Mouse (Mus musculus): ENCODE measurements at regions not wholly inside any gene's neighbourhood (a gene's known extent, or its start where the extent isn't known, plus 50 kb on each side); places are given as distances from the start of the nearest gene placed in this dataset.

DNA sequence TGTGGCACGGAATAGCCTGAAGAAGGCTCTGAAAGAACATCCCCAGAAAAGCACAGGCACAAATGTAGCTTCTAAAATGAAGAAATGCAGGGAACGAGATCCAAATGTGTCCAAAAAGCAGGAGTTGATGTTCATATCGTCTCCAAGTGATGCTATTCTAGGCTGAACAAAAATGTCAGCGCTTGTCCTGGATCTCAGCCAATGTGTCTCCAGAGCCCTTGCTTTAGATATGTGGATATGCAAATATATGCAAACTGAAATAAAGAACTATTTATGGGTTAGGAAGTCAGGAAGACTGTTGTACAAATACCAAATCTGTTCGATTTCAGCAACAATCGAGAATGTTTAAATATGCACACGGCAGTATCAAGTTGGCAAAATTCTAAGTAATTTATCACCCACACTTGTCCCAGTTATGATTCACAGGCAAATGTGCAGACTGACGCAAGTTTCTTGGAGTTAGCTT, 320.4 kb downstream of the Synb start:
- no peak for ATAC-seq (ENCODE audit: low FRiP score, low read depth)
- Histone ChIP-seq H3K27ac (replicated peaks) (peak overlapping the region; percentile 31; the same call in 1 of the 2 replicates), H3K4me3 (no peak overlapping the region), H3K27me3 (no peaks in the 10 kb centered on the region), H3K4me1 (replicated peaks) (peaks cover 7% of the 10 kb centered on the region; the same call in 1 of the 2 replicates), H3K9me3 (no peaks in the 10 kb centered on the region), H3K36me3 (no peaks in the 10 kb centered on the region), H3K4me2 (no peak overlapping the region; the same call in 1 of the 2 replicates), H3K9ac (no peak overlapping the region)
- WGBS = 61% methylated on average over 8 of the region's 8 CpGs

- no peaks in the 10 kb centered on the region for H3K4me1 ChIP-seq (replicated peaks)
- 3% methylated on average over 1 of the region's 1 CpGs for WGBS
- H3K9me3 ChIP-seq = no peaks in the 10 kb centered on the region
- H3K36me3 ChIP-seq = no peaks in the 10 kb centered on the region
- no peaks in the 10 kb centered on the region for H3K27me3 ChIP-seq
- no peak for ATAC-seq (ENCODE audit: low FRiP score, low read depth)
- H3K4me3 ChIP-seq = no peak overlapping the region
- H3K9ac ChIP-seq = no peak overlapping the region
- H3K27ac ChIP-seq (replicated peaks) = no peak overlapping the region
- H3K4me2 ChIP-seq = no peak overlapping the region
Observed at GRCm38 (mm10) chr14:68966758-68967157, 327.3 kb downstream of the Synb start.

DNA sequence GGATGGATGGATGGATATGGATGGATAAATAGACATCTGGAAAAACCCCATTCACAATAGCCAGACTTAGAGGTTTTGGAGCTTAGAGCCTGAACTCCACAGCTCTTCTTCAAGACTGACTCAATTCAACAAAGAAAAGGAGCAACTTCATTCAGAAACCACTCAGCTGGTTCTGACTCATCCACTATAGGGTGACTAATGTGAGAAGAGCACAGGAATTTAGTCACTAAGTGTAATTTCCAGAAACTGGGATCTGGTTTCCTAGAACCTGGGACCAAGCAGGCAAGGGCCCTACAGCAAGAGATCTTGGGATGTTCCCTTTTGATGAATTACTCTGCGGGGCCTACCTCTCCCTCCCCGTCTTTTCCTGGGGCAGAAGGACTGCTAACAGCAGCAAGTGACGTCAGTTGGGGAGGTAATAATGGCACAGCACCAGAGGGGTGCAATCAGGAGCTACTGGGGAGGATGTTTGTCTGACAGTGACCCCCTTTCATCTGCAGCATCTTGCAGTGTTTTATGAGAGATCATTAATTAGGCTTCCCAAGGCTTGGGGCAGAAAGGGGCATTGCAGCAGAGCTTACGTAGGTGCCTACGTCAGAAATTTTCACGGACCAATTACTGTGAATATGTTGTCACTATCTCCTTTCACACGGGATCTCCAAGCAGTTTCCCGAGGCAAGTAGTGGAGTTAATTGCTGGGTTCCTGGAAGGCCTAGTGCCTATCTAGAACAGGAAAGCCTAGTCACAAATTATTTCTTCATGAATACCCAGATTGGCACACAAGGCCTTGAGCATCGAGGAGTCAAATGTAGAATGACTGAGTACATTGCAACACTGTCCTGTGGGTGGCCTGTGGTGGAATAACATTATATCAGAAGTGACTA, 339.3 kb downstream of the Synb start:
- Histone ChIP-seq H3K9ac (no peak overlapping the region), H3K36me3 (no peaks in the 10 kb centered on the region), H3K4me2 (no peak overlapping the region), H3K27ac (replicated peaks) (no peak overlapping the region), H3K9me3 (no peaks in the 10 kb centered on the region), H3K4me3 (no peak overlapping the region), H3K27me3 (no peaks in the 10 kb centered on the region), H3K4me1 (replicated peaks) (no peaks in the 10 kb centered on the region)
- ATAC-seq (ENCODE audit: low FRiP score, low read depth) = no peak
- WGBS = 65% methylated on average over 9 of the region's 9 CpGs

- H3K9ac ChIP-seq = no peak overlapping the region
- H3K36me3 ChIP-seq = no peaks in the 10 kb centered on the region
- H3K4me3 ChIP-seq = no peak overlapping the region
- no peaks in the 10 kb centered on the region for H3K9me3 ChIP-seq
- no peaks in the 10 kb centered on the region for H3K27me3 ChIP-seq
- H3K4me2 ChIP-seq = no peak overlapping the region
- no peaks in the 10 kb centered on the region for H3K4me1 ChIP-seq (replicated peaks)
- WGBS = 95% methylated on average over 3 of the region's 3 CpGs
- ATAC-seq (ENCODE audit: low FRiP score, low read depth) = no peak
- H3K27ac ChIP-seq (replicated peaks) = no peak overlapping the region
Observed at GRCm38 (mm10) chr14:68945906-68946305, 348.2 kb downstream of the Synb start.

DNA sequence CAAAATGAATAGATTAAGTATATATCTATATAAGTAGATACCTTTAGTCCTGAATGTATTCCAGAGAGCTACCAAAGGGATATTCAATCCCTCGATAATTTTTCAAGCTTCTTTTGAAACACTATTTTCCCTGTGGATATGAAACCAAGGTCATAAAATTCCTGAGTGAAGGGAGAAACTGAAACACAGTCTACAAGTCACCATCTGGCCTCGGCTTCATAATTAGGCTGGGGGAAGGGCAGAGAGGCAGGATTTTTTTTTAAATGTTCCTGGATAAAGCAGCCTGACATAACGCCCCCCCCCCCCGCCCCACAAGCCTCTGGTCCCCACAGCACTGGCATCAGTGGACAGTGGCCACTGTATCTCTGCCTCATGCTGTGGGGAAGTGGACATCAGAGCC, 348.7 kb downstream of the Synb start:
- H3K4me2 ChIP-seq = no peak overlapping the region
- no peaks in the 10 kb centered on the region for H3K36me3 ChIP-seq
- no peak overlapping the region for H3K27ac ChIP-seq (replicated peaks)
- ATAC-seq (ENCODE audit: low FRiP score, low read depth) = no peak
- H3K4me1 ChIP-seq (replicated peaks) = no peaks in the 10 kb centered on the region
- H3K4me3 ChIP-seq = no peak overlapping the region
- H3K9ac ChIP-seq = no peak overlapping the region
- WGBS = 58% methylated on average over 4 of the region's 4 CpGs
- no peaks in the 10 kb centered on the region for H3K9me3 ChIP-seq
- no peaks in the 10 kb centered on the region for H3K27me3 ChIP-seq

GRCm38 (mm10) chr14:68941759-68942158, 352.3 kb downstream of the Synb start:
- Histone ChIP-seq H3K4me2 (no peak overlapping the region), H3K27ac (replicated peaks) (no peak overlapping the region), H3K4me1 (replicated peaks) (no peaks in the 10 kb centered on the region), H3K9ac (no peak overlapping the region), H3K27me3 (no peaks in the 10 kb centered on the region), H3K4me3 (no peak overlapping the region), H3K9me3 (no peaks in the 10 kb centered on the region), H3K36me3 (no peaks in the 10 kb centered on the region)
- no peak for ATAC-seq (ENCODE audit: low FRiP score, low read depth)
- 72% methylated on average over 2 of the region's 2 CpGs for WGBS

GRCm38 (mm10) chr14:68941132-68941690, 352.9 kb downstream of the Synb start:
- ATAC-seq (ENCODE audit: low FRiP score, low read depth) = no peak
- Histone ChIP-seq H3K9me3 (no peaks in the 10 kb centered on the region), H3K27ac (replicated peaks) (no peak overlapping the region), H3K4me2 (no peak overlapping the region), H3K27me3 (no peaks in the 10 kb centered on the region), H3K4me1 (replicated peaks) (no peaks in the 10 kb centered on the region), H3K4me3 (no peak overlapping the region), H3K36me3 (no peaks in the 10 kb centered on the region), H3K9ac (no peak overlapping the region)
- 28% methylated on average over 7 of the region's 7 CpGs for WGBS

DNA sequence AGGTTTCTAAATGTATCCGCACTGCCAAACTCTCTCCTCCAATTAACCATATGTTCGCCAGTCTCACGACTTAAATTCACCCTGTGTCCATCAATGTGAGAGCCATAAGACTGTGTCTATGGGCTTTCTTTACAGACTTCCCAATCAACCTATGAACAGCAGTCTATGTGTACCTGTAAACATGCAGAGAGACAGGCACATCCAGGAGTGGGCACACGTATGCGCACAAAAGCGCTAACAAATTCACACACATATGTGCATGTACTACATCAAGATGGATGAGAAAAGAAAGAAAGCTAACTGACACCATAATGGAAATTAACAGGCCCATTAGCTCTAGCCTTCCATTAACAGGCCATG, 358.8 kb downstream of the Synb start:
- Histone ChIP-seq H3K4me3 (no peak overlapping the region), H3K9ac (no peak overlapping the region), H3K36me3 (no peaks in the 10 kb centered on the region), H3K27me3 (no peaks in the 10 kb centered on the region), H3K9me3 (no peaks in the 10 kb centered on the region), H3K4me1 (replicated peaks) (peaks cover 17% of the 10 kb centered on the region), H3K27ac (replicated peaks) (peak overlapping the region; percentile 48), H3K4me2 (peak overlapping the region; percentile 36)
- peak; percentile 59; the same call in 1 of the 2 replicates for ATAC-seq (ENCODE audit: low FRiP score, low read depth)
- 66% methylated on average over 6 of the region's 6 CpGs for WGBS

GRCm38 (mm10) chr14:68934611-68935302, 359.3 kb downstream of the Synb start:
- no peaks in the 10 kb centered on the region for H3K36me3 ChIP-seq

DNA sequence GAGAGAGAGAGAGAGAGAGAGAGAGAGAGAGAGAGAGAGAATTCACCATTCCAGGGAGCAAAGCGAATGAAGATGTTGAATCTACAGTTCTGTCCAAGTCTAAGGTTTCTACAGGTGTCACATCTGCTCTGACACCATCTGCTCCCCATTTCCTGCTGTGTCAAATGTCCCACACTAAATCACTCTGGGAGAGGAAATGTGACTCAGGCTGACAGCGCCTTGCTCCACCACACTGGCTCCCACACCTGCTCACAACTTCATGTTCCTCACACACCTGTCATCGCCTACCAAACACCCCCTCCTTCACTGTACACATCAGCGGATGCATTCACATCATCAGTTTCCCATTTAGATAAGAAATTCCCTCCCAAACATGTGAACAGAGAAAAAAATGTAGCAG, 366.3 kb downstream of the Synb start:
- ATAC-seq (ENCODE audit: low FRiP score, low read depth) = no peak
- H3K9ac ChIP-seq = no peak overlapping the region

More at GRCm38 (mm10) chr14:68934611-68935302, 359.3 kb downstream of the Synb start:
- Histone ChIP-seq H3K4me1 (replicated peaks) (peaks cover 17% of the 10 kb centered on the region), H3K4me2 (peak overlapping the region; percentile 36), H3K9me3 (no peaks in the 10 kb centered on the region), H3K9ac (no peak overlapping the region), H3K27me3 (no peaks in the 10 kb centered on the region), H3K4me3 (no peak overlapping the region), H3K27ac (replicated peaks) (peak overlapping the region; percentile 61)
- ATAC-seq (ENCODE audit: low FRiP score, low read depth) = peak; percentile 85
- 9% methylated on average over 12 of the region's 12 CpGs for WGBS

GRCm38 (mm10) chr14:68923054-68923453, 371.0 kb downstream of the Synb start:
- H3K4me3 ChIP-seq = no peak overlapping the region
- peak; percentile 92 for ATAC-seq (ENCODE audit: low FRiP score, low read depth)
- 0 out of 2 replicates have a peak overlapping the region, but pooled peaks have one; percentile 10 for H3K27ac ChIP-seq (replicated peaks)
- no peaks in the 10 kb centered on the region for H3K27me3 ChIP-seq
- 5% methylated on average over 2 of the region's 2 CpGs for WGBS
- peaks cover 14% of the 10 kb centered on the region for H3K4me1 ChIP-seq (replicated peaks)
- no peaks in the 10 kb centered on the region for H3K36me3 ChIP-seq
- H3K9ac ChIP-seq = no peak overlapping the region
- no peak overlapping the region for H3K4me2 ChIP-seq
- H3K9me3 ChIP-seq = no peaks in the 10 kb centered on the region

More for the DNA sequence above, 366.3 kb downstream of the Synb start:
- H3K4me3 ChIP-seq = no peak overlapping the region
- H3K9me3 ChIP-seq = no peaks in the 10 kb centered on the region
- H3K4me1 ChIP-seq (replicated peaks) = peaks cover 6% of the 10 kb centered on the region
- H3K27me3 ChIP-seq = no peaks in the 10 kb centered on the region
- no peaks in the 10 kb centered on the region for H3K36me3 ChIP-seq
- no peak overlapping the region for H3K4me2 ChIP-seq
- WGBS = 60% methylated on average over 4 of the region's 4 CpGs
- no peak overlapping the region for H3K27ac ChIP-seq (replicated peaks)

GRCm38 (mm10) chr14:68922035-68922434, 372.1 kb downstream of the Synb start:
- Histone ChIP-seq H3K27ac (replicated peaks) (no peak overlapping the region), H3K4me3 (no peak overlapping the region), H3K9ac (no peak overlapping the region), H3K4me2 (no peak overlapping the region), H3K36me3 (no peaks in the 10 kb centered on the region), H3K4me1 (replicated peaks) (peaks cover 14% of the 10 kb centered on the region), H3K27me3 (no peaks in the 10 kb centered on the region), H3K9me3 (no peaks in the 10 kb centered on the region)
- no peak for ATAC-seq (ENCODE audit: low FRiP score, low read depth)
- 65% methylated on average over 2 of the region's 2 CpGs for WGBS
